Mouse (Mus musculus): ENCODE measurements around the gene Cd55.
A peak's percentile ranks its signal among the peaks of the same experiment; 100 is the strongest.
"Not testable (repeated sequence)": the region's sequence is repeated elsewhere in the genome, so short reads cannot be mapped to it uniquely, and the experiment has no call there.

The Cd55 gene

GRCm38 (mm10) chr1:130462084-130462861 lies at the start of gene Cd55:
TSS of gene Cd55 (minus strand) at chr1:130462744.
- DNase-seq = peak; percentile 72 to 76

GRCm38 (mm10) chr1:130511823-130512370 lies 49.4 kb upstream of the Cd55 start:
- no peak for DNase-seq

GRCm38 (mm10) chr1:130508957-130509350 lies 46.4 kb upstream of the Cd55 start:
- no peak for DNase-seq

- DNase-seq = no peak
Measured at GRCm38 (mm10) chr1:130508030-130508956, 45.7 kb upstream of the Cd55 start.

GRCm38 (mm10) chr1:130507408-130507807 lies 44.9 kb upstream of the Cd55 start:
- DNase-seq = no peak

- no peak for DNase-seq
Measured at GRCm38 (mm10) chr1:130499962-130500361, 37.4 kb upstream of the Cd55 start.

GRCm38 (mm10) chr1:130498331-130498730 lies 35.8 kb upstream of the Cd55 start:
- DNase-seq = no peak

- DNase-seq = no peak
Measured at GRCm38 (mm10) chr1:130486816-130487545, 24.4 kb upstream of the Cd55 start.

- DNase-seq = no peak
Measured at GRCm38 (mm10) chr1:130485828-130486620, 23.5 kb upstream of the Cd55 start.

- DNase-seq = no peak
Measured at GRCm38 (mm10) chr1:130485376-130485775, 22.8 kb upstream of the Cd55 start.

- peak in 1 of 2 experiments; percentile 15 for DNase-seq
Measured at GRCm38 (mm10) chr1:130474936-130475335, 12.4 kb upstream of the Cd55 start.

GRCm38 (mm10) chr1:130474226-130474625 lies 11.7 kb upstream of the Cd55 start:
- no peak for DNase-seq

GRCm38 (mm10) chr1:130470074-130470473 lies 7.5 kb upstream of the Cd55 start:
- no peak for DNase-seq

- DNase-seq = no peak
Measured at GRCm38 (mm10) chr1:130467453-130467852, 4.9 kb upstream of the Cd55 start.

GRCm38 (mm10) chr1:130464173-130464572 lies 1.6 kb upstream of the Cd55 start:
- no peak for DNase-seq

- no peak for DNase-seq
Measured at GRCm38 (mm10) chr1:130462867-130463266, 323 bp upstream of the Cd55 start.

- DNase-seq = no peak
Measured at GRCm38 (mm10) chr1:130455111-130455510, 7.4 kb downstream of the Cd55 start.

GRCm38 (mm10) chr1:130442930-130443329 lies 19.6 kb downstream of the Cd55 start:
- not testable (repeated sequence) for DNase-seq

- DNase-seq = no peak
Measured at GRCm38 (mm10) chr1:130430920-130431319, 31.6 kb downstream of the Cd55 start.

GRCm38 (mm10) chr1:130428667-130429066 lies 33.9 kb downstream of the Cd55 start:
- DNase-seq = not testable (repeated sequence)

GRCm38 (mm10) chr1:130427175-130427853 lies 35.2 kb downstream of the Cd55 start:
- DNase-seq = not testable (repeated sequence)
